Mouse (Mus musculus) left cerebral cortex, postnatal 14 days (tissue): Measurements from ENCODE around the gene Trim80. TPM values are rescaled to one million over a fixed set of nuclear protein-coding genes. Genes with fewer than 3 reads are reported as not detected.
"Not testable (repeated sequence)": the region's sequence is repeated elsewhere in the genome, so short reads cannot be mapped to it uniquely, and the experiment has no call there.

Source experiments
- DNase-seq, 2 experiments: peaks; one replicate each; pipeline ENCODE4 v3.0.0; 2021 to 2022; ENCODE audit warnings: low spot score in 2 of 2, mixed read lengths in 1 of 2
- intact Hi-C: fragments of 180-260 bp; cut with DNase I; formaldehyde crosslinking; loops from one replicate; pipeline ENCODE4 v1.15.1; 2025
- total RNA-seq, 2 experiments: library from RNA; stranded (reverse); gene quantifications; 2 replicates each; pipeline ENCODE4 v1.2.3; 2021

Gene Trim80
- total RNA-seq, 2 experiments from 2014 or later, result not detected

DNA sequence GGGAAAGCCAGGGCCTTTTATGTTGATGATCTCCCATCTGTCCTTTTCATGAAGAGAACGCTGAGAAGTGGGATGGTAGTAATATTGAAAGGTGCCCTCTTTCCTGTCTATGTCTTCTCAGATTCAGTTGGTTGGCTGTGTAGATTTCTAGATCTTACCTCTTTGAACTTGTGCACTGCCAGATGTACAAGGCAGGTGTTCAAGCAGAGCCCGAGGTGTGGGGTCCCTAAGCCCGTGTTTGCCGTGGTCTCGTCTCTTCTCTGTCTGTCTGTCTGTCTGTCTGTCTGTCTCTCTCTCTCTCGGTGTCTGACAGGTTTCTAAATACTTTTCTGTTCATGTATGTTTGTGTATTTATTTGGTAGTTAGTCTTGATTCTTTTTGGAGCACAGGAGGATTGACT, 14.7 kb upstream of the Trim80 start:
- intact Hi-C loops, result no loop called here
- DNase-seq, result no peak

DNA sequence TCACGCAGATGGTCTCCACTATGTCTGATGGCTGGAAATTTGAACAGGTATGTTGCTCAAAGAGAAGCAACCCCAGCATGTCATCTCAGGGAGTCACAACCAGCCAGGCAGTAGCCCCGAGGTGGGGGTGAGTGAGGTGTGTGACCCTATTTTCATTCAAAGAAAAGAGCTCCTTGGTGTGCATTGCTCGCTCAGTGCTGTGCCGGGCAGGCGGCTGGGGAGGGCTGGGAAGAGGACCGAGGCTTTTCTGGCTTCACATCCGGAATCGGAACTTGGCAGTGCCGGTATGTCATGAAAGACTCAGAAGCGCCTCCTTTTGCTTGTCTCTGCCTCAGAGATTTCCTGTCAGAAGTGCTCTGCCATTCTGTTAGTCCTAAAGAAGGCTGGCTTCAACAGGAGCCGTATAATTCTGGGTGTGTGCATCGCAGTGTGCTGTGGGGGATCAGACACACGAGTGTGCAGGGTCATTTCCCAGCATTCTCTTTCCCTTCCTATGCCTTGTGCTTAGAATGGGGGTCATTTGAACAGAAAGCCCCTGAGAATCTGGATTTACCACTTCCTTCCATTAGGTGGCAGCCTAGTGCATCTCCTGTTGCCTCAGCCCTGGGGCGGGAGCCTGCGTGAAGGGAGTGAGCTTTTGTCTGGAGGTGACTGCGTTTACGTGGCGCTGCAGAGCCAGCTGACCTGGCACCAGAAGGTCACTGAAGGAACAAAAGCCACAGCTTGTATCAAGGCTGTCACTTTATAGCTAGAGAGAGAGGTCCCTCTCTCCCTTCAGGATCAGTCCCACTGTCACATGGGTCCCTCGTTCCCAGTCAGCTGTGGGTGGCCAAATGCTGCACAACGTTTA, 12.6 kb upstream of the Trim80 start:
- DNase-seq, result peak; percentile 82 to 84
- intact Hi-C loops, result loop anchor here (2.0 kb wide), 1 partner anchor 47 kb away; the partner anchor contains the start of gene Armc7

DNA sequence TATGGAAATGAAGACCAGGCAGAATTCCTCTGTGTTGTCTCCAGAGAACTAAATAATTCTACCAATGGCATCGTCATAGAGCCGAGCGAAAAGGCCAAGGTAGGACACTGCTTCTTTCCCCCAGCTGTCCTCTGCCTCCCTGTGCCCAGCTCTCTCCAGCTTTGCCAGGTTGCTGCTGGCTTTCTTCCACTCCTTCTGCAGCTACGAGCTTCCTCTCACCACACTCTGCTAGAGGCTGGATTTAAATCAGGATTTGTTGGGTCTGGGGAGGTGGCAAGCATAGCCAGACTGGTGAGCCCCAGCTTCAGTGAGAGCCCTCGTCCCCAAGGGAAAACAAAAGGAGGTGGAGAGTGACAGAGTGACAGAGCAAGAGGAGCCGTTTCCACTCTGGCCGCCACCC, 11.0 kb upstream of the Trim80 start:
- intact Hi-C loops, result loop anchor here (2.0 kb wide), 1 partner anchor 45 kb away; the partner anchor contains the start of gene Armc7
- no peak for DNase-seq

DNA sequence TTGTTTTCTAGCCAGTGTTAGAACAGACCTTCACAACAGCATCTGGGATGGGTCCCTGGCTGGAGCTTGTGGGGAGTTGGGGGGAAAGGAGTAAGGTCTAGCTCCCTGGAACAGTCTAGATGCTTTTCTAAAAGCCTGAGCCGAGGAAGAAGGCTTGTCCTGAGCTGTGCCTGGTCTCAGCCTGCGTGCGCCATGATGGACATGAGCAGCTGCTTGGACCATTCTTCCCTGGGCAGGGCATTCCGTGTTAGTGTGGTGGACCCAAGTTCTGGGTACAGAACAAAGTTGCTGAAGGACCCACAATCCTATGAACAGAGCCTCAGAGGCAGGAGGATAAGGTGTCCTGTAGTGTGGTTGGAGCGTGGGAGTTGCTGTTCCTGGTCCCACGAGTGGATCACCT, 9.8 kb upstream of the Trim80 start:
- intact Hi-C loops, result no loop called here
- no peak for DNase-seq

DNA sequence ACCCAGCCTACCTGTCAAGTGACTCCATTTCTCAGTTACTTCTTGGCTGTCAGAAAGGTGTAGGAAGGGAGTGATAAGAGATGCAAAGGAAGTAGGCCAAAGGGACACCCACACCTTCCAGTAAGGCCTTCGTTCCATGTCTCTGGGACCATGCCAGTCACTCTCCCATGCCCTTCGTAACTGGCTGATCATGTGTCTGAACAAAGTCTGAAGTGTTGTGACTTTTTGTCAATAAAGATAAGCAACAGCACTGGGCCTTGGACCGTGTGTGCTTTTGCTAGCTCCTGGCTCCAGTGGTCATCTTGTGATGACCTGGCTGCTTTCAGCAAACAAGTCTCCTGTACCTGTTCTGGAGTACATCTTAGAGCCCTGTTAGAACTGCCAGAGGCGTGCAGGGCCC, 7.5 kb upstream of the Trim80 start:
- intact Hi-C loops, result no loop called here
- DNase-seq, result no peak

DNA sequence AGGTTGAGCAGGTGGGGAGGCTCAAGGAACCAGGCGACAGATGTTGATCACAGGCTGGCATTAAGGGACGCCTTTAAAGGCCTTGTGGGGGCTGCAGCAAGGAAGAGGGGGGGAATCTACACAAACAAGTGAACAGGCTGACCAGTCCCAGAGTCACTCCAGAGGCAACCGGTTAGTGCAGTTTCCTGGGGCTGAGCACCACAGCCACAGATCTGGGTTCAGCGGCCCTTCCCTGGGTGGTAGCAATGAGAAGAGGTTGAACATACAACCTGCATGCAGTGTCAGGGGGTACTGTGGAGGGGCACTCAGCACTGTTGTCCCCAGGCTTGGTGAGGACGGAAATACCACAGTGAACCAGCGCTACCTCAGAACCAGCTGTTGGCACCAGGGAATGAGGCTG, 7.0 kb upstream of the Trim80 start:
- intact Hi-C loops, result no loop called here
- DNase-seq, result no peak

DNA sequence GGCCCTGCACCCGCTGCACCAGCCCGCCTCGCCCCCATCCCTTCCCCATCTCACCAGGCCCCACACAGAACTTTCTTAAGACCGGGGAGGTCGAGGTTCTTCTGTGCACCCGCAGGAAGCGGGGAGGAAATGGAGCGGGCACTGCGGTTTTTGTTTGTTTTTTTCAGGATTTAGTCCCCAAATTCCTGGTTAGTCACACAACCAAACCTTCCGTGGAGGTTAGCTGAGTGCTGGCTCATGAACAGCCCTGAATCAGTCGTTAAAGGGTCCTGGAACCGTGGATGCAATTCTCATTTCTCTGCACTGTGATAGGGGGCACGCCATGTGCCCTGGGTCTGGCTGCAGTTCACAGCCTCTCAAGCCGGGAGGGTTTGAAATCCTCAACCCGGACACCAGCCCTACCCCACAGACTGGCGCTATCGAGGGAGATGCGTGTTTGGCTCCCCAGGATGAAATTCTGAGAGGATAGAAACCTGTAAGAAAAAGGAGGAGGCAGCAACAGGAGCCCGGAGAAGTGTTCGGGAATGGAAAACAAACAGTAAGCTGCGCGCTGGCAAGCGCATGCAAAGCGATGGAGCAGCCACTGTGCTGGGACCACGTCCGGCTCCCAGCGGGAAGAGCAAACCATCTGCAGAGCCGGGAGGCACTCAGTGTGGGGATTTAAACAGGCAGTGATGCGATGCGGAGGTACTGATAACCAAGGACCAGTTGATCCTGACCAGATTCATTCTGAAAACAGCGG, 4.6 kb upstream of the Trim80 start:
- peak in 1 of 2 experiments; percentile 40 for DNase-seq
- intact Hi-C loops, result no loop called here

DNA sequence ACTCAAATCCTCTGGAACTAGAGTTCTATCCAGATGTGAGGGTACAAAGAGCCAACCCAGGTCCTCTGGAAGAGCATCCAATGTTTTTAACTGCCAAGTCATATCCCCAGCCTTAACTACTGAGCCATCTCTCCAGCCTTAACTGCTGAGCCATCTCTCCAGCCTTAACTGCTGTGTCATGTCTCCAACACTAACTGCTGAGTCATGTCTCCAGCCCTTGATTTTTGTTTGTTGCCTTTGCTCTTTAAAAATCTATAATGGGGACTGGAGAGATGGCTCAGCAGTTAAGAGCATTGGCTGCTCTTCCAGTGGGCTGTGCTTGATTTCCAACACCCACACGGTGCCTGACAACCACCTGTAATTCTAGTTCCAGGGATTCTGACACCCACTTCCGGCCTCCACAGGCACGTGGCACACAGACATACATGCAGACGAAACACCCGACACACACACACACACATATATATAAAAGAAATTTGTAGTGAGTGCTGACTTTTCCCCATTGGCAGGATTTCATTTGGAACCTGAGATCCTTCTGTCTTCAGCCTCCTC, 2.7 kb upstream of the Trim80 start:
- intact Hi-C loops, result no loop called here
- peak in 1 of 2 experiments; percentile 55 for DNase-seq

DNA sequence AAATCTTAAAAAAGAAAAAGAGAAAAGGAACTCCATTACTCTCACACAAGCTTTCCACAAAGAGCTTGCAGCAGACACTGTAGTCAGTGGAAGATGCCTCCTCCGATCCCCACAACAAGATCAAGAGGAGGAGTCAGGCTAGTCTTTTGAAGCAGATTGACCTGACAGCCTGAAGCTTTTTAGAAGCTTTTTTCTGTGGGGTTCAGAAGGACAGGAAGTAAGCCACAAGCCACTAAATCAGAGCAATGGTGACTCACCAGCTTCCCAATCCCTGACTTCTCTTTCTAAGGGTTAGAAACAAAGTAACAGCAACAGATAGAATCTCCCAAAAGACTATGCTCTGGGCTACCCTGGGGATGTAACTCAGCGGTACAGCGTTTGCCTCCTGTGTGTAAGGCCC, 1.0 kb upstream of the Trim80 start:
- intact Hi-C loops, result no loop called here
- DNase-seq, result no peak

DNA sequence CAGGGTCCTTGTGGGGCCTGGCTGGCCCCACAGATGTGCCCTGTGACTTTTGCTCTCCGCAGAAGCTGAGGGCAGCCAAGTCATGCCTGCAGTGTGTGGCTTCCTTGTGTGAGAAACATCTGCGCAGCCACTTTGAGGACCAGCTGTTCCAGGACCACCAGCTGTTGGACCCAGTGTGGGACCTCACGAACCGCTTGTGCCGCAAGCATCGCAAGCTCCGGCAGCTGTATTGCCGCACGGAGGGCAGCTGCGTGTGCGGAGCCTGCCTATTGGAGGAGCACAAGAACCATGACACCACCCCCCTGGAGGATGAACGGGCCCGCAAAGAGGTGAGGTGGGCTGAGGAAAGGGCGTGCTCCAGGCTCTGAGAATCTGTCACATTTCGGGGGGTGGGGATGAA, 1.1 kb downstream of the Trim80 start:
- intact Hi-C loops, result no loop called here
- DNase-seq, result no peak

DNA sequence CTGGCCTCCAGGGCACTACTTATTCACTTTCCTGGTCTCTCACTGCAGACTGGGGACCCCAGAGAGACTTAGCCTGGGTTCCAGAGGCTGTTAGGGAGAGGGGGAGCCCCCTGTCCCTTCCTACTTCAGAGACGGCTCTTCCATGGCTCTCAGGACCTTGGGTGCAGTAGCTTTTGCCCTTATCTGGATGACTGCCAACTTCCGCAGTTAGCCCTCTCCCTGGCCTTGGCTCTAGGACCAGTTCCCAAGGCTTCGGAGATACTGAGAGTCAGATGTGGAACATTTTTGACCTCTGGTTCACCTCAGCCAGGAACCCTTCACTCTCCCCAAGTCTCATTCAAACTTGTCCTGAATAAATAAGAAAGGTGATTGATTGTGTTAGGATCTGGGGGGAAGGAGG, 6.6 kb downstream of the Trim80 start:
- intact Hi-C loops, result no loop called here

DNA sequence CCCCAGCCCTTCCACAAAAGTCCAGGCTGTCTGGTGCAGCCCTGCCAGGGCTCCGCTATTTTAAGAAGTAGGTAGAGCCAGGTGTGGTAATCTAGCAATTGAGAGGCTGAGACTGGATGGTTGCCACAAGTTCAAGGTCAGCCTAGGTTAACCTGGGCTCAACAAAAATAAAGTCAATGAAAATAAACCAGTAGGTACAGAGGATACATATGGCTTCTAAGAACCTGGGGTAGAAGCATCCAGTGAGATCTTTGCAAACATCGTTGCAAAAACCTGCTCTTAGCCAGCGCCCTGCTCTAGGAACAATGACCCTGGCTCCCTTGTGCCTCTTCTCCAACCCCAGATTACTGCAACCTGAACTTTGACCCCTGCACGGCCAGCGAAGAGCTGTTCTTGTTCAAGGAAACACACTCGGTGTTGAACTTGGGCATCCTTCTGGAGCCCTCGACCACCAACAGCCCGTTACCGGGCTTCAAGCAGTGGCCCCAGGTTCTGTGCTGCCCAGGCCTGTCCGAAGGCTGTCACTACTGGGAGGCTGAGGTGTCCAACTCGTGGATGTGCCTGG, 7.1 kb downstream of the Trim80 start:
- intact Hi-C loops, result no loop called here
- DNase-seq, result no peak

More for the DNA sequence above, 6.6 kb downstream of the Trim80 start:
- DNase-seq, result no peak

DNA sequence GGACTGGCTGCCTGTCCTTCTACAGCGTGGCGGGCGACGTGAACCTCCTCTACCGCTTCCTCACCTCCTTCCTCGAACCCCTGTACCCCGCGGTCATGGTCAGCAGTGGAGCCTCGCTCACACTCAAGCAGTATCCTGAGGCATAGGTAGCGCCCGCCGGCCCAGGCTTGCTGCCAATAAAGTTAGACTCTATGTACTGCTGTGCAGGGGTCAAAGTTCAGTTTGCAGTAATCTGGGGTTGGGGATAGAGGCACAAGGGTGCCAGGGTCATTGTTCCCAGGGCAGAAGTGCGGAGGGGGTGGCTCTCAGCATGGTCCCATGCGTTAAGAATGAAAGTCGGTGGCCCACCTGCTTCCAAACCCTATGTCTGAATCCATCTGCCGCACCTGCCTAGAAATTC, 7.7 kb downstream of the Trim80 start:
- intact Hi-C loops, result no loop called here
- DNase-seq, result no peak

DNA sequence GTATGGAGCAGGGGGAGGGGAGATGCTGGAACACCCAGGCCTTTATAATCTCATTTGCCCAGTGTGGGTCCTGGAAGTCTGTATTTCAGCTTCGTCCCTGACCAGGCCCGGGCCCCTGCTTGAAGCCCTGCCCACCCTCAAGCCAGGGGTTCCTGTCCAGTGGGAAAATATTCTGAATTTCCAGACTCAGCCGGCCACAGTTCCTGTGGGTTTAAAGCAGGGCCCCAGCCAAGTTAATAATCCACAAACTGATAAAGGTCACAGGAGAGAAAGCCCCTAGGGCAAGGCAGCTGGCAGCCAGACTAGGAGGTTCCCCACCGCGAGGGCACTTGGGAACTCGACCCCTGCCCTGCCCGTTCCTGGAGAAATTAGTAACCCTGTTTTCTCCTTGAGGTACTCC, 8.7 kb downstream of the Trim80 start:
- DNase-seq, result no peak

DNA sequence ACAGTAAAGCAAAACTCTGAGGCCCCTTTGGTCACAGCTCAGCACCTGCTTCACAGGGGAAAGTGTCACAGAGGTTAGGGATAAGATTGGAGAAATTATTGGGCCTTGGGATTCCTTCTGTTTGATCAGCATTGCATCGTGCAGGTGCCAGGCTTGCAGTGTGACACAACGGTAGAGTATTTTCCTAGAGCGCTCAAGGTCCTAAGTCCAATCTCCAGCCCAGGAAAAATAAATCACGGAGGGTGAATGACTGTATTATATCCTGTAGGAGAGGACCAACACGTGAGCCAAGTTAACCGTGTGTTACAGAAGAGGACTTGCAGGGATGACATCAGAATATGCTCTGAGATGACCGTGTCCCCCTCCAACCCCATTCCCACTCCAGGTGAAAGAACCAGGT, 9.8 kb downstream of the Trim80 start:
- intact Hi-C loops, result no loop called here
- DNase-seq, result no peak

More for the DNA sequence above, 8.7 kb downstream of the Trim80 start:
- intact Hi-C loops, result no loop called here

DNA sequence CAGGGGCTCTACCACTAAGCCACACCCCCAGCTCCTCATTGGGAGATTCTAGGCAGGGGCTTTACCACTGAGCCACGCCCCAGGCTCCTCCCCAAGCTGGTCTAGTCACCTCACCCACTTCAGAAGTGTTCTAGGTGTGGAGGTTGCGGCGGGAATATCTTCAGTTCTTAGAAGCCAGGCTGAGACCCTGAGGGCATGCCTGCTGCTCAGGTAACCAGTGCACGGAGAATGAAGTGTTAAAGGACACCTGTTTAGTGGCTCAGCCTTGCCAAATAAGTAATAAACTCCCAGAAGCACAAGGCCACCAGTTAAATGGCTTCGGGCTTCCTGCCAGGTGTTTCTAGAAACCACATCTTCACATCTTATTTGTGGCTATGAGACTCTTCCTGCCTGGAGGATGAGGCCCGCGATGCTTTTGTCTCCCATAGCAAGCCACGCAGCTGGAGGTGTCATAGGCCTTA, 11.5 kb downstream of the Trim80 start:
- DNase-seq, result no peak
- intact Hi-C loops, result no loop called here

DNA sequence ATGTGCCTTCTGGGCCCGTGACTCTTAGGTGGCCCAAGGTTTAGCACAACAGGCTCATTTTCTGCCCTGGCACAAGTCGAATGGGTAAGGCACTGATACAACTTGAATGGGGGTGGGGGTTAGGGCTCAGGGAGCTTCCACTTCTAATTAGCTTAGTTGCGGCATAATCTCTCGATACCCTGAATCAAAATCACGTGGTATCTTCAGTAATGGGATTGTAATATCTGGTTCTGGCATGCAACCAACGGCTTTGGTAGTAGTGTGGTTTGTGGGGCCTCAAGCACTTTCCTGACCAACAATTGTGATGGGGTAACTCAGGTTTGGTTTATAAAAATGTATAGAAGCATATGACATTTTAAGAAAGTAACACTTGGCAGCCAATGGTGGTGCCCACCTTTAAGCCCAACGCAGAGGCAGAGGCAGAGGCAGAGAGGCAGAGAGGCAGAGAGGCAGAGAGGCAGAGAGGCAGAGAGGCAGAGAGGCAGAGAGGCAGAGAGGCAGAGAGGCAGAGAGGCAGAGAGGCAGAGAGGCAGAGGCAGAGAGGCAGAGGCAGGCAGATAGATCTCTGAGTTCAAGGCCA, 12.0 kb downstream of the Trim80 start:
- no peak for DNase-seq
- intact Hi-C loops, result no loop called here

DNA sequence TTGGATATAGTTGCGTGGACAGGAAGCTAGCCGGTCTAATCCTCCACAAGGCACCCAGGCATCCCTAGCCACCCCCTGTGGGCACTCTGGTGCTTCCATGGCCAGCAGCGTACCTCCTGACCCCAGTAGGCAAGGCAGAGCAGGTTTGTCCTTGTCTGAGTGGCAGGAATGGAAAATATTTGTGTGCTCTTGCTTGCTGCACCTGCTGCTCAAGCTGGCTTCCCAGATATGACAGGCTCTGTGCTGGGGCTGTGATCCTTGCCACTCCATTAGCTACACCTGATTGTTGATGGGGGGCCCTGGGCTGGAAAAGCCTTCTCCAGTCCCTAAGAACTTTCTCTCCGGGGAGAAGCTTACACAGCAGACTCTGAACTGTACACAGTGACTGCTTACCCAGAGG, 13.0 kb downstream of the Trim80 start:
- intact Hi-C loops, result no loop called here

DNA sequence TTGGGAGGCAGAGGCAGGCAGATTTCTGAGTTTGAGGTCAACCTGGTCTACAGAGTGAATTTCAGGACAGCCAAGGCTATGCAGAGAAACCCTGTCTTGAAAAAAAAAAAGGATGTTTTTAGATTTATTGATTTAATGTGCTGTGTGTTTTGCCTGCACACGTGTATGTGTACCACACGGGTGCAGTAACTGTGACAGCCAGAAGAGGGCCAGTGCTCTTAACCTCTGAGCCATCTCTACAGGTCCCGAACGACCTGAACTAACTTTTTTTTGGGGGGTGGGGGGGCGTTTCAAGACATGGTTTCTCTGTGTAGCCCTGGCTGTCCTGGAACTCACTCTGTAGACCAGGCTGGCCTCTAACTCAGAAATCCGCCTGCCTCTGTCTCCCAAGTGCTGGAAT, 14.5 kb downstream of the Trim80 start:
- intact Hi-C loops, DNase-seq: not testable (repeated sequence)

More for the DNA sequence above, 13.0 kb downstream of the Trim80 start:
- DNase-seq, result no peak

DNA sequence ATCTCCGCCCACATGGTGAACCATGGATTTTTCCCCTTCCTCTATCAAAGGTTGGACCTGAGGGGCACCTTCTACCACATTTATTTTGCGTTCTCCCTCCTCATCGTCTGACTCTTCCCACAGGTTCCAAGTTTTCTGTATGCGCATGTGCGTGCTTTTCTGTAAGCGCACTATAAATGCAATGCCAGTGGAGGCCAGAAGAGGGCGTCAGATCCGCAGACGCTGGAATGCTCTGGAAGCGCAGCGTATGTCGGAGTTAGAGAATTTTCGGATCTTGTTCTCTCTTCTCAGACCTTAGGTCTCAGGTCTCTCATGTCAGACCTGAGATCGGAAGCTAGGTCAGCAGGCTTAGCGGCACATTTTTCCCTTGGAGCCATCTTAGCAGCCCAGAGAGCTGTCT, 15.3 kb downstream of the Trim80 start:
- intact Hi-C loops, result no loop called here
- DNase-seq, result no peak
